Mouse (Mus musculus) testis, postnatal 14 days (tissue): ENCODE data around the gene Utrn.

Source experiments
- DNase-seq: peaks from one replicate; pipeline ENCODE4 v3.0.0; 2021; ENCODE audit warnings: low spot score

Gene Utrn

GRCm38 (mm10) chr10:12836048-12836816 lies 32.9 kb downstream of the Utrn start:
- no peak for DNase-seq

GRCm38 (mm10) chr10:12834215-12834614 lies 35.0 kb downstream of the Utrn start:
- DNase-seq: no peak

- no peak for DNase-seq
Measured at GRCm38 (mm10) chr10:12832163-12832562, 37.0 kb downstream of the Utrn start.

GRCm38 (mm10) chr10:12827778-12828177 lies 41.4 kb downstream of the Utrn start:
- DNase-seq: no peak

GRCm38 (mm10) chr10:12827306-12827705 lies 41.9 kb downstream of the Utrn start:
- peak; percentile 26 for DNase-seq

GRCm38 (mm10) chr10:12826760-12827281 lies 42.3 kb downstream of the Utrn start:
- DNase-seq: peak; percentile 64

- no peak for DNase-seq
Measured at GRCm38 (mm10) chr10:12824386-12824785, 44.8 kb downstream of the Utrn start.

GRCm38 (mm10) chr10:12823437-12824219 lies 45.5 kb downstream of the Utrn start:
- no peak for DNase-seq

GRCm38 (mm10) chr10:12820978-12821735 lies 48.0 kb downstream of the Utrn start:
- DNase-seq: no peak

GRCm38 (mm10) chr10:12817409-12817808 lies 51.8 kb downstream of the Utrn start:
- DNase-seq: peak; percentile 48

GRCm38 (mm10) chr10:12816530-12816929 lies 52.6 kb downstream of the Utrn start:
- DNase-seq: no peak

GRCm38 (mm10) chr10:12814411-12814810 lies 54.8 kb downstream of the Utrn start:
- DNase-seq: no peak

GRCm38 (mm10) chr10:12813881-12814280 lies 55.3 kb downstream of the Utrn start:
- no peak for DNase-seq

GRCm38 (mm10) chr10:12813211-12813811 lies 55.9 kb downstream of the Utrn start:
- DNase-seq: no peak

GRCm38 (mm10) chr10:12812680-12813079 lies 56.5 kb downstream of the Utrn start:
- DNase-seq: no peak

GRCm38 (mm10) chr10:12810816-12811215 lies 58.3 kb downstream of the Utrn start:
- DNase-seq: no peak

GRCm38 (mm10) chr10:12809702-12810101 lies 59.5 kb downstream of the Utrn start:
- no peak for DNase-seq

- no peak for DNase-seq
Measured at GRCm38 (mm10) chr10:12808467-12808866, 60.7 kb downstream of the Utrn start.

- DNase-seq: no peak
Measured at GRCm38 (mm10) chr10:12807706-12808105, 61.5 kb downstream of the Utrn start.

- no peak for DNase-seq
Measured at GRCm38 (mm10) chr10:12805826-12806225, 63.3 kb downstream of the Utrn start.

GRCm38 (mm10) chr10:12803939-12804338 lies 65.2 kb downstream of the Utrn start:
- DNase-seq: no peak

GRCm38 (mm10) chr10:12799416-12799815 lies 69.7 kb downstream of the Utrn start:
- DNase-seq: no peak
